Mouse (Mus musculus): ENCODE results near the gene Atp11a. TPM values are rescaled to one million over a fixed set of nuclear protein-coding genes. Genes with fewer than 3 reads are reported as not detected.

Gene Atp11a
- polyA plus RNA-seq (2012; rRNA removed; ENCODE audit: low replicate concordance): 49.0 and 133 TPM in 2 replicates

DNA sequence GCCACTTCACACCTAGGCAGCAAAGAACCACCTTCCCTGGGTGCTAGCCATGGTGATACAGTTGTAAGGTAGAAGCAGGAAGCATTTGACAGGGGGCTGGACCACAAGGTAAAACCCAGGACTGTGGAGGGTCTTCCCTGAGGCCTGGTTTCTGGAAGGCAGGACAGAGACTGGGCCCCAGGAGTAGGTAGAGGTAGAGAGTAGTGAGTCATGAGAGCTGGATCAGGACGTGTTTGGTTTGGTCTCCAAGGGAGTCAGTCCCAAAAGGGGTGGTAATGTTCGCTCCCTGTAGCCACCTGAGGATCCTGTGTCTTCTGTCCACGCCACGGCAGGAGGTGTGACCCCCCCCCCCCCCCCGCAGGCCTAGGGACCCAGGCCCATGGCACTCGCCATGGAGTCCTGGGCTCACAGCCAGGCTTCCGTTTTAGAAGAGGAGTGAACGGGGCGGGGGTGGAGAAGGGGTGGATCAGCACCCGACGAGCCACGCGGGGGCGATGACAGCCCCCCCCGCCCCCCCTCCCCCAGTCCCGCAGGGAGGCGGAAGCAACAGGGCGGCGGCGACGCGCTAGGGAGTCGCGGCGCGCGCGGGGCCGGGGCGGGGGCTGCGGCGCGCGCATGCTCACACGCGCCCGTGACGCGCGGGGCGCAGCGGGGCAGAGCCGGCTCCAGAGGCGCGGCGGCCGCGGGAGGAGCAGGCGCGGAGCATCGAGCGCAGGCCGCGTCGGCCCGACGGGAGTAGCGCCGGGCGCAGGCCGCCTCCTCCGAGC is at the start of gene Atp11a:
Atp11a (plus strand) TSS at position 624 of the 767 bp plus-strand sequence.

DNA sequence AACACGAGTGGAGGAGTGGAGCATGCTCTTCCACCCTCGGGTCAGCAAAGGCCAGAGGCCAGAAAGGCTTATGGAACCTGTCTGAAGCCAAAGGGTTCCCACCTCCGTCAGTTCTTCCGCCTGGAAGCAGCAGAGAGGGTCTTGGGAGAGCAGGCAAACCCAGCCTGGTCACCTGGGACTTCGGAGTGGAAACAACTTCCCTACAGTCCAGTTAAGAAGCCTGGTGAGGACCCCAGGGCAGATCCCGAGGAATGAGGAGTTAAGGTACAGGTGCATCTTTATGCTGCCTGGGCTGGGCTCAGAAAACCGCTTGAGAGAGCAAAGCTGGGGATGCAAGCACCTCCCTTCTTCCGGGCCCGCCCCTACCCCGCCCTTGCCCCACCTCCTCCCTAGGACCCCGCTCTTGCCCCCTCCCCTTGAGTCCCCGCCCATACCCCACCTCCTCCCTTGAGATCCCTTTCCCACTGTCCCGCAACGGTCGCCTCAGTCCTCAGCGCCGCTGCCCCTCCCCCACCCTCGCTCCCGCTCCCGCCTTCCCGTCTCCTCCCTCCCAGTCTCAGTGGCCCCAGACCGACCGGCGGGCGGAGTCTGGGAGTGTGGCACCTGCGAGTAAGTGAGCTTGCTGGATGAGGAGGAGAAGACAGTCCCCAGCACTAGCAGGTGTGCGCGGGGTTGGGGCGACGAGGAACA is 116.7 kb downstream of the Atp11a start, which contains the start of gene Mcf2l:
Mcf2l (plus strand) TSS at position 450 of the 690 bp plus-strand sequence.

Other genes starting within 250 kb of the Atp11a start
- gene Spaca7, start 184.0 kb upstream of the Atp11a start, polyA plus RNA-seq (2012; rRNA removed; ENCODE audit: low replicate concordance): not detected in 2 replicates
- 35.3 and 63.9 TPM in 2 replicates for gene Tubgcp3, start 84.8 kb upstream of the Atp11a start, polyA plus RNA-seq (2012; rRNA removed; ENCODE audit: low replicate concordance)
- 13.2 and 52.1 TPM in 2 replicates for gene Mcf2l, start 116.8 kb downstream of the Atp11a start, polyA plus RNA-seq (2012; rRNA removed; ENCODE audit: low replicate concordance)